Mouse (Mus musculus): Measurements from ENCODE around the gene Dnmt1. TPM values are rescaled to one million over a fixed set of nuclear protein-coding genes. Genes with fewer than 3 reads are reported as not detected.

Gene Dnmt1
- polyA plus RNA-seq, 1 experiment from 2014 or later: 56.3 TPM

- no peaks in the 10 kb centered on the region for H3K9me3 ChIP-seq (ENCODE audit: control insufficient read depth, low read length)
- H3K4me3 ChIP-seq (ENCODE audit: low read length): no peak overlapping the region
- H3K27me3 ChIP-seq (replicated peaks; ENCODE audit: control insufficient read depth, insufficient read depth, low read length): peaks cover 6% of the 10 kb centered on the region; the same call in 1 of the 2 replicates
- H3K4me1 ChIP-seq (ENCODE audit: control insufficient read depth, insufficient read depth, low read length): peaks cover 5% of the 10 kb centered on the region; the same call in 1 of the 2 replicates
- no peak overlapping the region for H3K9ac ChIP-seq (ENCODE audit: low read depth, low read length)
- no peaks in the 10 kb centered on the region for H3K36me3 ChIP-seq (ENCODE audit: control insufficient read depth, insufficient read depth, low read length)
- H3K4me2 ChIP-seq (ENCODE audit: low read depth, low read length): no peak overlapping the region
- WGBS: 75% methylated on average over 12 of the region's 12 CpGs
- no peak for ATAC-seq
- H3K27ac ChIP-seq (ENCODE audit: low read length): no peak overlapping the region
These were observed 89.2 kb downstream of the Dnmt1 start for GRCm38 (mm10) chr9:20870211-20871173.

- H3K9me3 ChIP-seq (ENCODE audit: control insufficient read depth, low read length): no peaks in the 10 kb centered on the region
- H3K9ac ChIP-seq (ENCODE audit: low read depth, low read length): peak overlapping the region; percentile 81
- ATAC-seq: peak; percentile 18; the same call in 1 of the 2 replicates
- peaks cover 5% of the 10 kb centered on the region; the same call in 1 of the 2 replicates for H3K4me1 ChIP-seq (ENCODE audit: control insufficient read depth, insufficient read depth, low read length)
- WGBS: 5% methylated on average over 19 of the region's 19 CpGs
- peak overlapping the region; percentile 81 for H3K4me2 ChIP-seq (ENCODE audit: low read depth, low read length)
- peaks cover 6% of the 10 kb centered on the region; the same call in 1 of the 2 replicates for H3K27me3 ChIP-seq (replicated peaks; ENCODE audit: control insufficient read depth, insufficient read depth, low read length)
- no peaks in the 10 kb centered on the region for H3K36me3 ChIP-seq (ENCODE audit: control insufficient read depth, insufficient read depth, low read length)
- H3K27ac ChIP-seq (ENCODE audit: low read length): no peak overlapping the region
- peak overlapping the region; percentile 75 for H3K4me3 ChIP-seq (ENCODE audit: low read length)
These were observed 90.4 kb downstream of the Dnmt1 start for GRCm38 (mm10) chr9:20869246-20869645.

- no peak within 1 kb of the TSS for H3K27ac ChIP-seq (ENCODE audit: low read length)
- peak; percentile 75 for ATAC-seq
These were observed 91.2 kb downstream of the Dnmt1 start, which contains the start of gene A230050P20Rik for GRCm38 (mm10) chr9:20868448-20869001. Gene A230050P20Rik (plus strand): TSS chr9:20868642.

GRCm38 (mm10) chr9:20866879-20867278, 92.8 kb downstream of the Dnmt1 start:
- no peak overlapping the region for H3K9ac ChIP-seq (ENCODE audit: low read depth, low read length)
- H3K4me2 ChIP-seq (ENCODE audit: low read depth, low read length): no peak overlapping the region
- H3K4me3 ChIP-seq (ENCODE audit: low read length): no peak overlapping the region
- H3K27me3 ChIP-seq (replicated peaks; ENCODE audit: control insufficient read depth, insufficient read depth, low read length): peaks cover 6% of the 10 kb centered on the region; the same call in 1 of the 2 replicates
- no peaks in the 10 kb centered on the region for H3K9me3 ChIP-seq (ENCODE audit: control insufficient read depth, low read length)
- no peak for ATAC-seq
- 55% methylated on average over 3 of the region's 3 CpGs for WGBS
- H3K27ac ChIP-seq (ENCODE audit: low read length): no peak overlapping the region
- no peaks in the 10 kb centered on the region for H3K36me3 ChIP-seq (ENCODE audit: control insufficient read depth, insufficient read depth, low read length)
- peaks cover 5% of the 10 kb centered on the region; the same call in 1 of the 2 replicates for H3K4me1 ChIP-seq (ENCODE audit: control insufficient read depth, insufficient read depth, low read length)

More at GRCm38 (mm10) chr9:20868448-20869001, 91.2 kb downstream of the Dnmt1 start, which contains the start of gene A230050P20Rik:
- Histone ChIP-seq H3K27me3 (replicated peaks; ENCODE audit: control insufficient read depth, insufficient read depth, low read length) (peaks cover 6% of the 10 kb centered on the region; the same call in 1 of the 2 replicates), H3K4me1 (ENCODE audit: control insufficient read depth, insufficient read depth, low read length) (peaks cover 5% of the 10 kb centered on the region; the same call in 1 of the 2 replicates), H3K4me2 (ENCODE audit: low read depth, low read length) (peak within 1 kb of the TSS; percentile 81), H3K9ac (ENCODE audit: low read depth, low read length) (peak within 1 kb of the TSS; percentile 81), H3K36me3 (ENCODE audit: control insufficient read depth, insufficient read depth, low read length) (no peaks in the 10 kb centered on the region), H3K4me3 (ENCODE audit: low read length) (peak within 1 kb of the TSS; percentile 75), H3K9me3 (ENCODE audit: control insufficient read depth, low read length) (no peaks in the 10 kb centered on the region)
- WGBS: 4% methylated on average over 53 of the region's 53 CpGs

- Histone ChIP-seq H3K4me3 (ENCODE audit: low read length) (no peak overlapping the region), H3K9me3 (ENCODE audit: control insufficient read depth, low read length) (no peaks in the 10 kb centered on the region), H3K36me3 (ENCODE audit: control insufficient read depth, insufficient read depth, low read length) (no peaks in the 10 kb centered on the region), H3K27me3 (replicated peaks; ENCODE audit: control insufficient read depth, insufficient read depth, low read length) (no peaks in the 10 kb centered on the region), H3K4me2 (ENCODE audit: low read depth, low read length) (no peak overlapping the region), H3K4me1 (ENCODE audit: control insufficient read depth, insufficient read depth, low read length) (no peaks in the 10 kb centered on the region), H3K9ac (ENCODE audit: low read depth, low read length) (no peak overlapping the region), H3K27ac (ENCODE audit: low read length) (no peak overlapping the region)
- WGBS: 48% methylated on average over 4 of the region's 4 CpGs
- no peak for ATAC-seq
These were observed 97.5 kb downstream of the Dnmt1 start for GRCm38 (mm10) chr9:20862225-20862624.

- H3K27me3 ChIP-seq (replicated peaks; ENCODE audit: control insufficient read depth, insufficient read depth, low read length): no peaks in the 10 kb centered on the region
- no peak overlapping the region for H3K27ac ChIP-seq (ENCODE audit: low read length)
- no peaks in the 10 kb centered on the region for H3K4me1 ChIP-seq (ENCODE audit: control insufficient read depth, insufficient read depth, low read length)
- H3K36me3 ChIP-seq (ENCODE audit: control insufficient read depth, insufficient read depth, low read length): no peaks in the 10 kb centered on the region
- no peak overlapping the region for H3K9ac ChIP-seq (ENCODE audit: low read depth, low read length)
- no peak overlapping the region for H3K4me3 ChIP-seq (ENCODE audit: low read length)
- 16% methylated on average over 4 of the region's 4 CpGs for WGBS
- no peak overlapping the region for H3K4me2 ChIP-seq (ENCODE audit: low read depth, low read length)
- ATAC-seq: no peak
- H3K9me3 ChIP-seq (ENCODE audit: control insufficient read depth, low read length): no peaks in the 10 kb centered on the region
These were observed 97.9 kb downstream of the Dnmt1 start for GRCm38 (mm10) chr9:20861821-20862220.

- H3K9me3 ChIP-seq (ENCODE audit: control insufficient read depth, low read length): no peaks in the 10 kb centered on the region
- no peak for ATAC-seq
- H3K4me1 ChIP-seq (ENCODE audit: control insufficient read depth, insufficient read depth, low read length): no peaks in the 10 kb centered on the region
- H3K36me3 ChIP-seq (ENCODE audit: control insufficient read depth, insufficient read depth, low read length): no peaks in the 10 kb centered on the region
- no peak overlapping the region for H3K4me2 ChIP-seq (ENCODE audit: low read depth, low read length)
- H3K27ac ChIP-seq (ENCODE audit: low read length): no peak overlapping the region
- H3K9ac ChIP-seq (ENCODE audit: low read depth, low read length): no peak overlapping the region
- 46% methylated on average over 6 of the region's 6 CpGs for WGBS
- H3K27me3 ChIP-seq (replicated peaks; ENCODE audit: control insufficient read depth, insufficient read depth, low read length): no peaks in the 10 kb centered on the region
- H3K4me3 ChIP-seq (ENCODE audit: low read length): no peak overlapping the region
These were observed 99.8 kb downstream of the Dnmt1 start for GRCm38 (mm10) chr9:20859926-20860325.
